Mouse (Mus musculus) stomach, embryonic 14.5 days (tissue): ENCODE results near the gene Mxd3. TPM values are rescaled to one million over a fixed set of nuclear protein-coding genes. Genes with fewer than 3 reads are reported as not detected.

ENCODE experiments used
- ATAC-seq: fragments of 200-750 bp; cut with Nextera tagmentation; 2 replicates; pipeline ENCODE4 v1.8.0; 2017; ENCODE audit warnings: low read depth, moderate TSS enrichment; ENCODE audit not compliant: insufficient number of reproducible peaks, insufficient read depth, low FRiP score
- H3K27ac ChIP-seq: fragments of 300-500 bp; sonication (generic); 2 replicates; pipeline ENCODE4 v1.5.1; 2014; ENCODE audit warnings: mild to moderate bottlenecking, low read length, moderate library complexity, mixed read lengths
- H3K27me3 ChIP-seq: fragments of 300-500 bp; sonication (generic); 2 replicates; pipeline ENCODE4 v1.6.1; 2014; ENCODE audit warnings: low read length, control low read depth, mixed read lengths; ENCODE audit not compliant: control insufficient read depth, insufficient read depth
- H3K36me3 ChIP-seq: fragments of 300-500 bp; sonication (generic); 2 replicates; pipeline ENCODE4 v1.6.1; 2014; ENCODE audit warnings: mild to moderate bottlenecking, control low read depth, low read length, moderate library complexity, mixed read lengths; ENCODE audit not compliant: control insufficient read depth, insufficient read depth
- H3K4me1 ChIP-seq: fragments of 300-500 bp; sonication (generic); 2 replicates; pipeline ENCODE4 v1.6.1; 2014; ENCODE audit warnings: low read length, control low read depth, mixed read lengths; ENCODE audit not compliant: control insufficient read depth, insufficient read depth
- H3K4me2 ChIP-seq: fragments of 300-500 bp; sonication (generic); replicated peaks from 2 replicates; pipeline ENCODE4 v1.6.1; 2014; ENCODE audit warnings: low read depth, low read length, control low read depth
- H3K4me3 ChIP-seq: fragments of 300-500 bp; sonication (generic); 2 replicates; pipeline ENCODE4 v1.5.1; 2014; ENCODE audit warnings: low read depth, low read length, control low read depth
- H3K9ac ChIP-seq: fragments of 300-500 bp; sonication (generic); replicated peaks from 2 replicates; pipeline ENCODE4 v1.6.1; 2014; ENCODE audit warnings: low read depth, mild to moderate bottlenecking, control low read depth, low read length, moderate library complexity, mixed read lengths
- H3K9me3 ChIP-seq: fragments of 300-500 bp; sonication (generic); 2 replicates; pipeline ENCODE4 v1.6.1; 2016; ENCODE audit warnings: low read depth, low read length, control low read depth; ENCODE audit not compliant: control insufficient read depth
- WGBS: fragments of 180-500 bp; shearing (Covaris S2); extraction: QIAGEN DNeasy Blood & Tissue Kit; methylation state at CpG from one replicate; pipeline ENCODE4 v1.1.7; 2014; 5-methylcytosine and 5-hydroxymethylcytosine counted together
- polyA plus RNA-seq: library from polyadenylated mRNA; unstranded; fragments of >200 nt; fragmentation: Nextera tagmentation; extraction: Ambion mirVana; gene quantifications from 2 replicates; pipeline ENCODE4 v1.2.1, GENCODE M21; 2014

The Mxd3 gene
- polyA plus RNA-seq, 1 experiment from 2014 or later: 40.7 TPM

DNA sequence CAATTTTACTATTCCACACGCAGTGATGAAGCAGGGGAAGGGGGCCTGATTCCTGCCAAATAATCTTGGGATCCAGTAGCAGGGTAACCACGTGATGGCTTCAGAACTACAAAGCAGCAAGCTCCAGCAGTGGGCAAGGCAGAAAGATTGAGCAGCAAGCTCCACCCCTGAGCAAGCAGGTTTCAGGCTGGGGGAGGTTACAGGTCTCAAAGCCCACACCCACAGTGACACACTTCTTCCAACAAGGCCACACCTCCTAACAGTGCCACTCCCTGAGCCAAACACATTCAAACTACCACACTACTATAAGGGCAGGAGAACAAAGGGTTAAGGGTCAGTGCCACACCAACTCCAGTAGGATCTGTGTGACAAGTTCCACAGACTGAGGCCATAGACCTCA, 9.6 kb upstream of the Mxd3 start:
- ATAC-seq: peak; percentile 78
- no peaks in the 10 kb centered on the region for H3K9me3 ChIP-seq

DNA sequence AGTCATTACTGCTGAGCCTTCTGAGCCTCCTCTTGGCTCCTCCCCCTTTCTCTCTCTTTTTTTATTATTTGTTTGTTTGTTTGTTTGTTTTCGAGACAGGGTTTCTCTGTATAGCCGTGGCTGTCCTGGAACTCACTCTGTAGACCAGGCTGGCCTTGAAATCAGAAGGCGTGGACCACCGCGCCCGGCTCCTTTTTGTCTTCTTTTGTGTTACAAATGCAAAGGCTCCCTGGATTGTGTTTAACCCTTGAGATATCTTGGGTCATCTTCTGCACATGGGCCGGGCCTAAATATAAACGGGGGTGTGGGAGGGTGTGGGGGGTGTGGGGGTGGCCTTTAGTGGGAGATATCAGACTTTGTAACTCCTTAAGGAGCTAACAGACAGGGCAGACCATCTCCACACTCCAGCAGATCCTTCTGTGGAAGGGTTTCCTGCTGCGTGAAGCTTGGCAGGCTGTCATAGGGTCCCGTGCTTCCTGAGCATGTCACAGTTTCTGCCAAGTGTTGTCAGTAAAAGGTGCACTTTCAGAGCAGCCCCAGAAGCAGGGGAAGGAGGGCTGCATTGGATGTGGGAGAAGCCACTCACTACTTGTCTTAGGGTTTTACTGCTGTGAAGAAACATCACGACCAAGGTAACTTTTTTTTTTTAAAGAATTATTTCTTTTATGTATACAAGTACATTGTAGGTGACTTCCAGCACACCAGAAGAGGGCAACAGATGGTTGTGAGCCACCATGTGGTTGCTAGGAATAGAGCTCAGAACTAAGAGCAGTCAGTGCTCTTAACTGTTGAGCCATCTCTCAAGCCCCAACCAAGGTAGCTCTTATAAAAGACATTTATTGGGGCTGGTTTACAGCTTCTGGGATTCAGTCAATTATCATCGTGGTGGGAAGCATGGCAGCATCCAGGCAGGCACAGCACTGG, 8.8 kb upstream of the Mxd3 start:
- Histone ChIP-seq H3K9me3 (no peaks in the 10 kb centered on the region), H3K4me2 (no peak overlapping the region), H3K4me3 (no peak overlapping the region), H3K27ac (no peak overlapping the region), H3K27me3 (no peaks in the 10 kb centered on the region), H3K9ac (no peak overlapping the region), H3K36me3 (no peaks in the 10 kb centered on the region), H3K4me1 (no peaks in the 10 kb centered on the region)
- no peak for ATAC-seq
- 59% methylated on average over 12 of the region's 12 CpGs for WGBS

More for the DNA sequence above, 9.6 kb upstream of the Mxd3 start:
- H3K4me2 ChIP-seq: no peak overlapping the region
- no peak overlapping the region for H3K9ac ChIP-seq
- peaks cover 3% of the 10 kb centered on the region; the same call in 1 of the 2 replicates for H3K36me3 ChIP-seq
- no peaks in the 10 kb centered on the region for H3K27me3 ChIP-seq
- no peak overlapping the region for H3K27ac ChIP-seq
- no peak overlapping the region for H3K4me3 ChIP-seq
- WGBS: 34% methylated on average over 2 of the region's 2 CpGs
- no peaks in the 10 kb centered on the region for H3K4me1 ChIP-seq

DNA sequence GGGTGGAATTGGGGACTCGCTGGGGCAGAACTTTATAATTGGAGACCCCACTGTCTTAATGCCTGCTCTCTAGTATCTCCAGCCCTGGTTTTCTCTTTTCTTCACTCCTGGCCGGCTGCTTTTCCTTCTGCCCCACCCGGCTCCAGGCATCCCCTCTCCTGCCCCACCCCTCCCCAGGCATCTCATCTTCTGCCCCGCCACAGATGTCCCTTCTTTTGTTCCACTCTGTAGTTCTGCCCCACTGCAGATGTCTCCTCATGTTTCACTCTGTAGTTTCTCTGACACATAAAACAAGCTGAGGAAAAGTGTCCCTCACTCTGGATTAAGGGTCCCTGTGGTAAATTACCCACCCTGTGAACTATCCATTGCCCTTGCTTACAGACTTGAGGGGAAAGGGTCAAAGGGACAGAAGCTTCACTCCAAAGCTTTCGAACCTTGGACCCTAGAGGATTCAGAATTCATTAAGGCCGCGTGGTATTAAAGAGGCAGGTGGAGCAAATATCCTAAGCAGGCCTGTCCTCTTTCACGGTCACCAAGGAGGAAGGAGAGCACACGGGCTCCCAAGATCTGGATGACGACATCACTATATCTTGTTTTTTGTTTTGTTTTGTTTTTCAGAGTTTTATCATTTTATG, 7.8 kb upstream of the Mxd3 start:
- H3K27ac ChIP-seq: no peak overlapping the region
- H3K36me3 ChIP-seq: no peaks in the 10 kb centered on the region
- H3K4me2 ChIP-seq: no peak overlapping the region
- no peak for ATAC-seq
- H3K4me3 ChIP-seq: no peak overlapping the region
- H3K4me1 ChIP-seq: no peaks in the 10 kb centered on the region
- WGBS: 77% methylated on average over 10 of the region's 10 CpGs
- H3K9ac ChIP-seq: no peak overlapping the region
- no peaks in the 10 kb centered on the region for H3K9me3 ChIP-seq
- no peaks in the 10 kb centered on the region for H3K27me3 ChIP-seq

DNA sequence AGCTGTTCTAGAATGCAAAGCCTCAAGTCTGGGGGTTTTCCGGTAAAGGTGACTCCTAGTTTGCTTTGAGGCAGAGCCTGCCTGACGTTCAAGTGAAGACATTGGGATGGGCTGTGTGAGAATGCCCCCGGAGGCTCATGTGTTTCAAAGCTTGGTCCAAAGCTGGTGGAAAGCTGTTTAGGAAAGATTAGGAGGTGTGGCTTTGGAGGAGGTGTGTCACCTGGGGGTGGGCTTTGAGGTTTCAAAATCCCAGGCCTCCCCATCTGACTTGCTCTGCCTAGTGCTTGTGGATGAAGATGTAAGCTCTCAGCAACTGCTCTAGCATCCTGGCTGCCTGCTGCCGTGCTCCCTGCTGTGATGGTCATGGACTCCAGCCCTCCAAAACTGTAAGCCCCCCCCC, 6.1 kb upstream of the Mxd3 start:
- H3K36me3 ChIP-seq: no peaks in the 10 kb centered on the region
- no peaks in the 10 kb centered on the region for H3K27me3 ChIP-seq
- no peak overlapping the region for H3K4me3 ChIP-seq
- no peak overlapping the region for H3K27ac ChIP-seq
- no peaks in the 10 kb centered on the region for H3K9me3 ChIP-seq
- H3K4me2 ChIP-seq: no peak overlapping the region
- no peak for ATAC-seq
- 77% methylated on average over 4 of the region's 4 CpGs for WGBS
- H3K4me1 ChIP-seq: peaks cover 3% of the 10 kb centered on the region; the same call in 1 of the 2 replicates
- H3K9ac ChIP-seq: no peak overlapping the region

DNA sequence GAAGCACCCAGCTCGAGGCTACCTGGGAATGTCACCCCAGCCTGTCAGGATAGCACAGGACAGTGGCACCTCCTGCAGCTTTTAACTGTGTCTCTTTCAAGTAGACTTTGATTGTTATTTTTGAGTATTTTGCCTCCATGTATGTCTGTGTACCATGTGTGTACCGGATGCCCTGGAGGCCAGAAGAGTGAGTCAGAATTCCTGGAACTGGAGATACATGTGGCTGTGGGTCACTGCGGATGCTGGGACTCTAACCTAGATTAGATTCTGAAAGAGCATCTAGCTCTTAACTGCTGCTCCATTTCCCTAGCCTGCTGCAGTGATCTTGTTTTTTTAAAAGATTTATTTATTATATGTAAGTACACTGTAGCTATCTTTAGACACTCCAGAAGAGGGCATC, 2.7 kb upstream of the Mxd3 start:
- Histone ChIP-seq H3K4me2 (no peak overlapping the region), H3K27ac (no peak overlapping the region), H3K4me1 (peaks cover 23% of the 10 kb centered on the region), H3K4me3 (no peak overlapping the region), H3K9me3 (no peaks in the 10 kb centered on the region), H3K36me3 (no peaks in the 10 kb centered on the region), H3K9ac (no peak overlapping the region), H3K27me3 (no peaks in the 10 kb centered on the region)
- no peak for ATAC-seq
- 81% methylated on average over 3 of the region's 3 CpGs for whole genome bisulfite sequencing

DNA sequence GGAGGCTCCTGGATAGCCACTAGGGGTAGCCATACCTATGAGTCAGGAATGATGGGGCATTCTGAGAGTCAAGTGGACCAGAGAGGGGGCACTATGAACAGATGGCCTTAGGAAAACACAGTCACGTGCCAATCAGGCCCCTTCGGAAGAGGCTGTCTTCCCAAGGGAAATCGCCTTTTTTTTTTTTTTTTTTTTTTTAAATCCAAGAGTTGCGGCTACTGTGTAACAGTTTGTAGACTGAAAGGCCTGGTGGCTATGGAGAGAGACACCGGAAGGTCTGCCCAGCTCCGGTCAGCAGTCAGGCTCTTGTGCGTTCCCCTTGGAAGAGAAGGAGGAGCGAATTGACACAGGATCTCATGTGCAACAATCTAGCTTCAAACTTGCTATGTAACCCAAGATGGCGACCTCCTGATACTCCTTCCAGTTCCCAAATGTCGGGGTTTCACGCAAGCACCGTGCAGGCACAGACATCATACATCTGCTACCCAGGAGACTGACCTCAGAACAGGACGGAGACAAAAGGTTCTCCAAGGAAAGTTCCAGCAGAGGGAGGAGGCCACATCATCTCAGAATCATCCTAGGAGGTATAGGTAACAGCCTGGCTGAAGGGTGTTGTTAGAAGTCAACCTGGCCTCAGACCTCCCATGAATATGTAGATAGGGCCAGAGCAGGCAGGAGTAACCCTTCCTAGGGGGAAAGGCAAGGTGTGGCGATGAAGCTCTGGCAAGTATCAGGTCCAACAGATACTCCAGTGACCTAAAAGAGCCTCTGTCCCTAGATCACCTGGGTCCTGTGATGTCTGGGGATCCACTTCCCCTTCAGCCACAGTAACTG, 1.2 kb upstream of the Mxd3 start:
- H3K9ac ChIP-seq: peak overlapping the region; percentile 61
- ATAC-seq: peak; percentile 14; the same call in 1 of the 2 replicates
- H3K36me3 ChIP-seq: peaks cover 7% of the 10 kb centered on the region
- no peaks in the 10 kb centered on the region for H3K27me3 ChIP-seq
- WGBS: 46% methylated on average over 14 of the region's 14 CpGs
- H3K9me3 ChIP-seq: no peaks in the 10 kb centered on the region
- peaks cover 27% of the 10 kb centered on the region for H3K4me1 ChIP-seq
- peak overlapping the region; percentile 92 for H3K27ac ChIP-seq
- H3K4me2 ChIP-seq: peak overlapping the region; percentile 87
- peak overlapping the region; percentile 64 for H3K4me3 ChIP-seq

DNA sequence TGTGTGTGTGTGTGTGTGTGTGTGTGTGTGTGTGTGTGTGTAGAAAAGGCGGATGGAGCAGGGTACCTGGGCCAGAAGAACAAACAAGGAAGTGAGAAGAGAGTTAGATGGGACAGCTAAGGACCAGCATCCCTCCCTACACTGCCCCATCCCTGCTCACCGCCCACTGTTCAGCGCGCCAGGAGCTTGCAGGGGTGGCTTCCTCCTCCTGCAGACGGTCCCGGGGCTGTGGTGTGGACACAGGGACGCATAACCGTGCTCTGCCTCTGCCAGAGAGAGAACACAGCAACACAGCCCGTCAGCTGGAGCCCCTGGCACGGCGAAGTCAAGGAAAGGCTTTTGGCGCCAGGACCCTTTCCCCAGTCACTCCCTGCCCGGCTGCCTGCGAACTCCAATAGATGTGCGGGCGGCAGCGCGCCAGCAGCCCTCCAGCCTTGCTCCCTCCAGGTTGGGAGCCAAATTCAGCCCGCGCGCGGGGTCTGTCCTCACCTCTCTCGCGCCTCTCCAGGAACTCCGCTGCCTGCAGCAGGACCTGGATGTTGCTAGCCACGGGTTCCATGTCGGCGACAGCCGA, 427 bp downstream of the Mxd3 start:
- Histone ChIP-seq H3K27me3 (no peaks in the 10 kb centered on the region), H3K36me3 (peaks cover 18% of the 10 kb centered on the region), H3K9me3 (no peaks in the 10 kb centered on the region), H3K4me3 (peak overlapping the region; percentile 64), H3K27ac (peak overlapping the region; percentile 58; the same call in 1 of the 2 replicates), H3K9ac (peak overlapping the region; percentile 61), H3K4me1 (peaks cover 28% of the 10 kb centered on the region), H3K4me2 (peak overlapping the region; percentile 87)
- WGBS: under 1% methylated on average over 28 of the region's 29 CpGs
- ATAC-seq: peak; percentile 19; the same call in 1 of the 2 replicates

DNA sequence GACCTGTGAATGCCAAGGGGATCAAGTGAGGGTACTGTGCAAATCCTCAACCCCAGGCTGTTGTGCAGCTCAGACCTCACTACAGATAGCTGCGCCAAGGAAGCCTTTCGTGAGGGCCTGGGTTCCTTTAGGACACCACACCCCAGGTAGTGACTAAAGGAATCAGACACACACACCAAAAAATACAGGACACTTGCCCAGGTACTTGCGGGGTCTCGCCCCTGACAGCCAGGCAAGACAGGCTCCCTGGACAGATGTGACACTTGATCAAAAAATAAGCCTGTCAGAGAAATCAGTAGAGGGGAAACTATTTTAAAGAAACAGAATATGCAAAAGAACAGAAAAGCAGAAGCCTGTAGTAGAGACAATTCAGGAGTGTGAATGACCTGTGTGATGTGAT, 982 bp downstream of the Mxd3 start:
- Histone ChIP-seq H3K36me3 (peaks cover 24% of the 10 kb centered on the region), H3K9ac (peak overlapping the region; percentile 61; the same call in 1 of the 2 replicates), H3K4me3 (peak overlapping the region; percentile 64), H3K27ac (no peak overlapping the region), H3K9me3 (no peaks in the 10 kb centered on the region), H3K4me2 (peak overlapping the region; percentile 87), H3K27me3 (no peaks in the 10 kb centered on the region), H3K4me1 (peaks cover 32% of the 10 kb centered on the region)
- ATAC-seq: no peak
- 89% methylated on average over 4 of the region's 4 CpGs for WGBS
